Mouse (Mus musculus) adipocyte (in vitro differentiated cells): Measurements from ENCODE around the gene Clic5.
A peak's percentile ranks its signal among the peaks of the same experiment; 100 is the strongest.

Experiments
- DNase-seq: peaks from one replicate; pipeline ENCODE4 v3.0.0-alpha.2; 2016; ENCODE audit warnings: low spot score

The Clic5 gene

DNA sequence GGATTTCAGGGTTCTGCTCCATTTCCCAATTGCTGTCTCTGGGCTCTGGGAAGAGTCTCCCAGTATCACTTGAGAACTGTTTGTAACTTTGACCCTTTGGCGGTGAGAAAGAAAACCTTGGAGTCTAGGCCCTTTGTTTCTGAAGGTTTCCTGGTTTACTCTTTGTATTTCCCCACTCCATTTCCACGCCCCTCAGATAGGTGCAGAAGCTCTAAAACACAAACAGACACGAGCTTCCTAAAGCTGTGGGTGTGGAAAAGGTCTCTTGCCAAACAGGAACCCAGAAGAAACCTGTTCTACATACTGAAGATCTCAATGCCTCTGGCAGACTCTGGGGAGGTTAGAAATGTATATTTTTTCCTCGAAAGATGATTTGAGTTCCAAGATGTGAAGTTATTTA lies 10.8 kb downstream of the Clic5 start:
- no peak for DNase-seq

DNA sequence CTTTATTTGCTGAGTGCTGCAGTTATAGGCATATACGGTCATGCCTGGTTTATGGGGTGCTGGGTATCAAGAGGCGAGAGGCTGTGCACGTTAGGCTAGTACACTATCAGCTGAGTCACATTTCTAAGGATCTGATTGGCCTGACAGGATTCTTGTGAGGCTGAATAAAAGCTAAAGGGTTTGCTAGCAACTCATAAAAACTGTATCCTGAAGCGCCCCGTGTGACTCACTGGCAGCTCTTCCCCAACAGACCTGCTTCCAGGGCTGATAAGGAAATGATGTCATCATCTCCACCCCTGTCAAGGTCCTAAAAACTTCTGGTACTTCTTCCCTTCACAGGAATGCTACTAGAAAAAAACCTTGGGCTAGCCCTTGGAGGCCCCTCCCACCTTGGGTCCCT lies 14.6 kb downstream of the Clic5 start:
- DNase-seq = no peak

DNA sequence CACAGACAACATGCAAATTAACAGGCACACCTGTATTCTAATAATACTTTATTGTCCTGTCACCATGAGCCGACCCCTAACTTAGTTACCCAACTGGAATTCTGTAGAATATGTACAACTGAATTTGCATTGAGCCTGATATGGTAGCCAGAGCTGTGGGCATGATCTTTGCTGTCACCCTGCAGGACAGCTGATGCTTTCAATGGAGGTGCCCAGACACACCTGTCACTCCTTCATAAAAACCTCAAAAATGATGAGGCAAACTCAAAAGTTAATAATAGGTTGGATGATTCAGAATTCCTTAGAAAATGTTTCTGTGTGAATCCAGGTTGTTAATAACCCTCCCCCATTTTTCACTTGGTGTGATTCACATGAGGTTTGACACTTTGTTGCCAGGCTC lies 16.4 kb downstream of the Clic5 start:
- no peak for DNase-seq

DNA sequence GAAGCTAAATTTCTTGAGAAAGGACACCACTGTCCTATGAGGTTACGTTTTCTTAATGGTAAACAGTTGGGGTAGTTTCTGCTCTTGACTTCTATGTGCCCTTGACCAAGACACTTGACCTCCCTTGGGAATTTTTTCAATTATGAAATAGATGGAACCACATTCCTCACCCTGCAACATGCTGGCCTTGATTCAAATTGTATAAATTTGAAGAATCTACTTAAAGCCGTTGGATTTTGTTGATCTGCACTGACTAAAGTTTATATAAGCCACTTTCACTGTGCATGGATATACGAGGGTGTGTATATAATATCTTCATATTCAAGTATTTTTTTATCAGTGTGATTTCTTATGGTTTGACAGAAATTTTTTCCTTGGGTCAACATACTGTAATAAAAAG lies 17.2 kb downstream of the Clic5 start:
- no peak for DNase-seq

DNA sequence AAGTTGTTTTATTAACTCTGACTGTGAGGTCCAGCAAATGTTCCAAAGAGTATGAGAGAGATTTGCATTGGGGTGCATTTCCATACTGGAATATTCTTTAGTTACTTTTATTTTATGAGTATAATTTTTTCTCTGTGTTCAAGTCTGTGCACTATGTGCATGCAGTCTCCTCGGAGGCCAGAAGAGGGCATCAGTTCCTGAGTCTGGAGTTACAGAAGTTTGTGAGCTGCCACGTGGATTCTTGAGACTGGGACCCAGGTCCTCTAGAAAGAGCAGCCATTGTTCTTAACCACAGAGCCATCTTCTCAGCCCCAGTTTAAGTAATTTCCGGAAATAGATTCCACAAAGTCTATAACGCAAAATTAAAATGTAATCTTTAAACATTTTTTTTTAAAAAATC lies 20.5 kb downstream of the Clic5 start:
- no peak for DNase-seq

DNA sequence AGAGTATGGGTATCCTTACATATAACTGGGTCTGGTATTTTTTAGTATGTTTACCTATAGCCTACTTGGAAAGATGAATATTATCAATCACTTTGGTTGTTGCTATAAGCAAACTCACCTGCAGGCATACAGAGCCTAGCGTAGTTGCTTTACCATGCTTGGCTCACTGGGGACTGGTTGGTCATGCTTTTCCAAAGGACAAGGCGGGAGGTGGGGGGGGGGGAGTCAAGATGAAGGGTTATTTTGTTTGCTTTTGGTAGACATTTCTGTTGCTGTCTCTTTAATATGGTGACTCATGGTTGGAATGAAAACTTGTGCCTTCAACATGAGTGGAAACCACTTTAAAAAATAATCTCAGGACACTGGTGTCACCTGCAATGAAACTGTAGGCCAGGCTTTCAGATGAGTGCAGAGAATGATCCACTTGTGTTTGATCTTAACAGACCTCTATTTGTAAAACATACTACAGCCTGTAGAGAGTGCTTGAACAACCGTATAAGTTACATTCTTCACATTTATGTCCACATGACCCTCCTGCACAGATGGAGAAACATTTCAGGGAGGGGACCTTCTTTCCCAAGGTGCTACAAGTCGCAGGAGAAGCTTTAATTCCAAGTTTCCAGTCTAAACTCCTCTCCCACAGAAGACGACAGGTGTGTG lies 24.7 kb downstream of the Clic5 start:
- DNase-seq = no peak

DNA sequence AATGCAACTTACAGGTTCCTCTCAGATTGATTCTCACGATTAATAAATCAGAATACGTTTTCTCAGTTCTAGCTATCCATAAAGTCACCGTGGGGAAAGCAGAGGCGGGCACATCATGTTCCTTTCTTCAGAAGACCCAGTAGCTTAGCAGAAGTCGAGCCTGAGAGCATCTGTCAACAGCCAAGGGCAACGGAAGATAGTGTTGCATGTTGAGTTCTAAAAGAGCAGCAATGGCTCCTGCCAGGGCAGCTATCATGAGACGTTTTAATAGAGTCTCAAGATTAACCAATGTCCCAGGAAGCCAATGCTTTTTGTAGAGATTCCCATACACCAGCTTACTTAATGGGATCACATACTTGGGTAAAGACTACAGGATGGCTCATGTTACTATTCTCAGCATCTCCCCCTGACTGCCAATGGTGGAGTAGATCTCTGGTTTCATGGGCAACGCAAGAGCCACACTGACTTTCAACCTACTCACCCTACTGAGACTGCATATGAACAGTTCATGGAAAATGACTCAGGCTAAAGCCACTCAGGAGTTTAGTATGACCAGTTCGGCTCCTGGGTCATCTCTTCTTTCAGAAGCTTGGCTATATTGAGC lies 26.9 kb downstream of the Clic5 start:
- no peak for DNase-seq

DNA sequence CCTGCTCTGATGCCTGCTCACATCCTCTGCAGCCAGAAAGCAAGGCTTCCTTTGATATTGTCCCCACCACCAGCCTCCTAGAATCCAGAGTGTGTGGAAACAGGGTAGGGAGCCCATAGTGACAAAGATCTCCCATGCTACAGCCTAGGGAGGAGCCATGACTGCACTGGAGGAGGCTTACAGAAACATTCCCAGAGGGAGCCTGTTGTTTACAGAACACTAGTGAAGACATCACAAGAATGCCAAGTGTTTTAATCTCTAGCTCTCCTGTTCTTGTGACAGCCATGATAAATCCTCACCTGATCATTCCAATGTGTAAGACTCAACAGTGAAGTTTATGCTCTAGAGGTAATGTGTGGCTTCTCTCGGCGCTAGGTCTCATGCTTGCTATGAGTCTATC lies 28.8 kb downstream of the Clic5 start:
- no peak for DNase-seq

DNA sequence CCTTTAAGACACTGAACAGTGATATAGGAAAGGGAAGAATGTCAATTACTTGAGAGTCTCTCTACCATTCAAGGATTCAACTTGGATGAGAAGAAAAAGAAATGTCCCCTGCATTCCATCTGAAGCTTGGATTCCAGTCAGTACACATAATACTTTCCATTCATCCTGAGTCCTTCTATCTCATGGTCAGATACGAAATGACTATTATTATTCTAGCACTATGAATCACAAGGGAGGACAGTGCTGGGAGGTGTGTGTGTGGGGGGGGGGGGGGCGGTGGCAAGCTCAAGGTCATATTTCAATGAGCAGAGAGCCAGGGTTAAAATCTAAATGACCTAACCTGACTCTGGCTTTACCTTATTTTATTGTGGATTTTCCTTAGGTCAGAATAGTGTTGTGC lies 31.6 kb downstream of the Clic5 start:
- no peak for DNase-seq

DNA sequence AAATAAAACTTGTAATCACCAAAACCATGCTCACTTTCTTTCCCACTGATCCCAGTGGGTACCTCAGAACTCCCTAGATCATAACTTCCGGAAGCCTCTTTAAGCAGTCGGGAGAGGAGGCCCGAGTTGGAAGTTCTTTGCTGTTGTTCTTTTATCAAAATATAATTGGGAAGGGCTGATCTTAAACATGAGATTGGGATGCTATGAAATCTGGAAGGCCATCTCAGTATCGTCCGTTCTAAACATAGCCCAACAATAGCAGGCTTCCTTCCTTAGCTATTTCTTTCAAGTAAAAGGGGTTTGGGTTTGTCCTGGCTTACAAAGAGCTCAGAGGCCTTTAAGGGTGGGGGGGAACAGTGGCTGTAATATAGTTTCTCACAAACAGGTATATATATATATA lies 40.0 kb downstream of the Clic5 start:
- DNase-seq = no peak

DNA sequence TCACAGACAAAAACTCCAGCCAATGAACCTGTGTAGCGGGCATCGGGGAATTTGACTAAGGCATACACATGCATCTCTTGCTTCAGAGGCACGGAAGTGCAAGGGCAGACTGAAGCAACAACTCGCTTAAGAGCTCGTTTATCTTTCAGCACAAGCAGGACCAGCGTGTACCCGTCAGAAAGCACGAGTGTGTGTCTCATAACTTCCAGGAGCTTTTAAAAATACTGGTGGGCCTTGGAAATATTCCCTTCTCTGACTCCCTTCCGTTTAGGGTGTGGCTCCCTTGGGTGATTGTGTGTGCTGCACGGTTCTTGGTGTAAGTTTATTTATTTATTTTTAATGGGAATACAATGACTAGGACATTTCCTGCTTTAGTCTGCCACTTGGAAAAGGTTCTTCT lies 41.7 kb downstream of the Clic5 start:
- no peak for DNase-seq

DNA sequence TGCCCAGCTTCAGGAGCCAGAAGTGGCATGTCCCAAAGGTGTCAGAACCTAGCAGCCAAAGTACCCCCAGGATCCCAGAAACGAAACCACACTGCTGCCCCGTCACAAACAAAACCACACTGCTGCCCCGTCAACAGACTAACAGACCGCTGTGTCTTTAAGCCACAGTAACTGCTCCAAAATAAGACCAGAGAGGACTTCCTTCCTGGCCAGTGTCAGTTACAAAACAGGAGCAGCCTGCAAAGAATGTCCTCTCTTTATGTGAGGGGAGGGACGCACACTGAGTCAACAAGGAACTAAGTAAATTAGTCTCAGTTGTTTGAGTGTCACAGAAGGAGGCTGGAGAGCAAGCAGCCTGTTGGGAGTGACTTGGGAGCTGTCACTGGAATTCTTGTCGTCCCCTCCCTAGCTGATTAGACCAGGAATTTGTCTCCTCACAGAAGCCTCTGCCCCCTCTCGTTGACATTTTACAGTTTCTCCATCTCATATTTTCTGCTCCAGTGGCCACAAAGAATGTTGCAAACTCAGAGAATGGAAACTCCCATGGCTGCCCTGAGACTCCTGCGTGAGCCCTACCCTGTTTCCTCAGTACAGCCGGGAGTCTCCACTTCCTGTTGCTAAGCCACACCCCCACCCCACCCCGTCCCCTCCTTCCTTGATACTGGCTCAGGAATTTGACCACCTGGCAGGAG lies 50.8 kb downstream of the Clic5 start:
- no peak for DNase-seq

DNA sequence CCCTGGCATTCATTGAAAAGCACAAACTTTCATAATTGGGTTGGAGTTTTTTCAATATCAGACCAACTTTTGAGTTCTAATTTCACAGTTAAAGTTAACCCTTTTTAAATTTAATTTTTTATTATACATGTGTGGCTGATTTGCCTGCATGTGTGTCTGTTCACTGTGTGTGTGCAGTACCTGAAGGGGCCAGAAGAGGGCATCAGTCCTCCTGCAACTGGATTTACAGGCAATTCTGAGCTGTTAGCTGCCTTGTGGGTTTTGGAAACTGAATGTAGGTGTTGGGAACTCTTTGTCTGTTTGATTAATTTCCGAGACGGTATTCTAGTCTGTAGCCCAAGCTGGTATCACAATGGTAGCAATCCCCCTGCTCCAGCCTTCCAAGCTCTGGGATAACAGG lies 52.4 kb downstream of the Clic5 start:
- no peak for DNase-seq

DNA sequence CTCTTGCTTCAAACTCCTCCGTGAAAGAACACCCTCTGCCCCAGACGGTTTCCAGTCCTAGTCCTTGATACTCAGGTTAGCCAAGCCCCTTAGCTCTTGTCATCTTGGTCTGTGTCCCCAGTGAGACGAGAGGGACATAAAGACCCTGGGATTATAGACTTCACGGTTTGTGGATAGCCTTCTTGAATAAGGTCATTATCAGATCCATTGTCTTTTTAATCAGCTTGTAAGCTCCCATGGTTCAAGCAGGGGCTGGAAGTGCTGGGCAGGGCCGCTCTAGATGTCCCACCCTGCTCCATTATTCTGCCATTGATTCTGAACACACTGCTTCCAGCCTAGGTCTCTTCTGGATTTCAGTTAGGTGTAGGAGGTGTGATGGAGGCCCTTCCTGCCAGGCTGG lies 55.7 kb downstream of the Clic5 start:
- DNase-seq = no peak

DNA sequence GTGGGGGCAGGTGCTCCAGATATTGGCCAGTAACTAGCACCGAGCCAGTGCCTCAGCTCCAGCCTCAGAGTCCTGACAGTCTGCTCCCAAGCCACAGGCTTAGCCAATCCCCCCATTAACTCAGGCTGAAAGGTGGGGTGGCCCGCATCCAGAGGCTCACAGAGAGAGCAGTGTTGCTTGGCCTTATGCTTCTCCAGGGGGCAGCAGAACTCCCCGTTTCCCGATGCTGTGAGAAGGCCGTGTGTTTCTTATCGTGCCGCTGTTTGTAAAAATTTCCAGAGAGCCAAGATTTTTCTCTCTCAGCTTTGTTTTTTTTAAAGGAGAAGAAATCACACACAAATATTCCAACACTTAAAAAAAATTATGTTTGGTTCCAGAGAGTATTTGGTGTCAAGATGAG lies 56.2 kb downstream of the Clic5 start:
- no peak for DNase-seq

DNA sequence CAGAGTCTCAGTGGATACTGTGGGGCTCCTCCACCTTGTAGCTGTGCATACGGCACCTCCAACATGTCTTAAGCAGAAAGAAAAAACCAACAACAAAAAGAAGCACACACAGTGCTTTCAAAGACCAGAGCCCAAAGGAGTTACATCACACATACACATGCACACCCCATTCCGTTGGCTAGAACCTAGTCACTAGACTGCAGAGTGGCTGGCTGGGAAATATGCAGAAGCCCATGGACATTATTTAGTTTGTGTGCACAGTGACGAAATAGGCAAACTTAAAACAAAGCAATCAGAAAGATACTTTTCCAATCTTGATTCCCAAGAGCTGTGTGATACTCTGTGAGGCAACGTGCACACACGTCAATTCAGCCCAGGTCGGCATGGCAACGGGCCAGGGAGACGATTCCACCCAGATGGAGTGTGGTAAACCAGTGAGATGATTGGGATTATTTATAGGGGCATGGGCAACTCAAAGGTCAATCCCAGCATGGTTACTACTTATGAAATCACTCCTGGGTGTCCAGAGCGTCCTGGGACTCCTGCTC lies 57.8 kb downstream of the Clic5 start:
- no peak for DNase-seq

DNA sequence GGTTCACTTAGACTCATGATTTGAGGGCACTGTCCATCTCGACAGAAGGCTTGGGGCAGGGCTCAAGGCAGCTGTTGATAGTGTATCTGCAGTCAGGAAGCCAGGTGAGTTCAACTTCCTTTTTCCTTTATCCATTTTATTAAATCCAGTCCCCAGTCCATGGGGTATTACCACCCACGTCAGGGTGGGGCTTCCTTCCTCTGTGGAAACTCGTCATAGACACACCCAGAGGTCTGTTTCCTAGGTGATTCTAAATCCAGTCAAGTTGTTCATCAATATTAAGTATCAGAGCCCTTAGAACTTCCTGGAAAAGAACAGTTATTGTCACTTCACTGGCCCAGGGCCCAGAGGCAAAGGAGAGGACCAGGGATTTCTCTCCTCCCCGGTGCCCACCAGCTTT lies 61.2 kb downstream of the Clic5 start:
- no peak for DNase-seq

DNA sequence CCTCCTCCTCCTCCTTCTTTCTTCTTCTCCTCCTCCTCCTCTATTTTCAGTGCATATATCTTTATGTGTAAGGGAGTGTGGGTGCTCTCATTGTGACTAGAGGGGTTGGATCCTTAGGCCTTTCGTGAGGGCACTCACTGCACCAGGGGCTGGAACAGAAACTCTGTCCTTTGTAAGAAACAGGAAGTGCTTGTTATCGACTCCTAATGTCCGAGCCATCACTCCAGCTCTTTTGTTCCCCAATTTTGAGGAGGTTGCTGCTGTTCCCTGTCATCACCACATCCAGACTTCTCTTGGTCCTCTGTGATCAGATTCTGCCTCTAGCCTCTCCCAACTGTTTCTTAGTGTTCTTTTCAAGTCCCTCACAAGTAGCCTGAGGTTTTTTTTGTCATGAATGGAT lies 64.3 kb downstream of the Clic5 start:
- DNase-seq = no peak

DNA sequence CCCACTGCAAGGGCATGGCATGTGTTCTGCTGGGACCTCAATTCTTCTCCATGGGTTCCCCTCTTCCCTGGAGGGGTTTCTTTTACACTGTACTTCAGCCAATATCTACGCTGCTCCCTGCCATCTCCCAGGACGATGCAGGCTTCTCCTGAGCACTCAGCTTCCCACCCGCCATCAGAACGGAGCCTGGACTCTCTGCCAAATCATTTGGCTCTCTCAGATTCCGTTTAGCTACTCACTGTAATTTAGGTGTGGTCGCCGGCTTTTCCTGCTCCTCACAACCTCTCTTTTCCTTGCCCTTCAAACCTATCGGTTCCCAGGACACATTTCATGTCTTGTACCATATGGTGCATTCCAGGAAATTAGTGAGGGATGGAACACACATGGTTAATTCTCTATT lies 66.3 kb downstream of the Clic5 start:
- DNase-seq = no peak

DNA sequence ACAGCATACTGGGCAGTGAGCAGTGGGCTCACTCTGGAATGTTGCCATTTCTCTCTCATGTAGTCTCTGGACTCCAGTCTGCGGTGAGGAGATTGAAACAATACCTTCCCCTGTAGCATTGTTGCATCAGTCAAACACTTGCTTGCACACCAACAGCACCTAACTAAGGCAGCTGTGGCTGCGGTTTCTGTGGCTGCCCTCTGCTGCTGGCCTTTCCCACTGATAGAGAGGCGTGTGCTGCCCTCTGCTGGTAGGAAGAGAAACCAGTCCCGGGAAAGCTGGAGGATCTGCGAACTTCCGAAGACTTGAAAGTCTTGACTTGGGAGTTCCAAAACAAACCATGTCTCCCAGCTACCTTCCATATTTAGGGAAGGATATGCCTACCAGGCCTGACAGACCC lies 68.2 kb downstream of the Clic5 start:
- DNase-seq = peak; percentile 86

DNA sequence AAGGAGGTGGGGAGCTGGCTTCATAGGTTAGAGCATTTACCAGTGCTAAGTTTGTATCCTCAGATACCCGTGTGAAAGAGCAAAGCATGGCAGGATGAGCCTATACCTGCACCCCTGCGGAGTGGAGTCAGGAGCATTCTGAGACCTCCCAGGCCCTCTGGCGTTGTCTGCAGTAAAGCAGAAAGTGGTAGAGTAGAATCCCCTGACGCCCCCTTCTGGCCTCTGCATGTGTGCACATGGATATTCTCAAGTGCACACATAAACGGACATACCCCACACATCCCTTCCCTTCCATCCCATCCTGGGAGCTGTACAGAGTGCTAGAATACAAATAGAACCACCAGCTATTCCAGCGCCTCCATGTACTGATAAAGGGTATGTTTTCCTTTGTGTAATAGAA lies 70.9 kb downstream of the Clic5 start:
- no peak for DNase-seq

DNA sequence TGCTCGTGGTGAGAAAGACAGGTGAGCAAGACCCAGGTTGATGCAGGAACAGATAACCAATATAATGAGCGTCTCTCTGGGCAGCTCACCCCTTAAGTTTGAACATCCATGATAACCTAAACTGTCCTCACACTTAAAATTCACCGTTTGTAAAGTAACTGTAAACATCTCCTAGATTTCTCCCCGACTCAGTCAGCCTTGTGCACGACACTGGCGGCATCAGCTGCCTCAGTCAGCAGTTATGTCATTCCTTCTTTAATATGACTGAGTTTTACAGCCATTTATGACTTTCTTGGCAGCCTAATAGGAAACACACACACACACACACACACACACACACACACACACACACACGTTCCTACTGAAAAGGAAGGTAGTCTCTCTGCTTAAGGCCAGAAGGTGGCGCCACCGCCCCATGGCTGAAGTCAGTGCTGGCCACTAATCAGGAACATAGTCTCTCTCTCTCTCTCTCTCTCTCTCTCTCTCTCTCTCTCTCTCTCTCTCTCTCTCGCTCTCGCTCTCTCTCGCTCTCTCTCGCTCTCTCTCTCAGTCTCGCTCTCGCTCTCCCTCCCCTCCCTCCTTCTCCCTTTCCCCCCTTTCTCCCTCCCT lies 73.3 kb downstream of the Clic5 start:
- DNase-seq = peak; percentile 86

DNA sequence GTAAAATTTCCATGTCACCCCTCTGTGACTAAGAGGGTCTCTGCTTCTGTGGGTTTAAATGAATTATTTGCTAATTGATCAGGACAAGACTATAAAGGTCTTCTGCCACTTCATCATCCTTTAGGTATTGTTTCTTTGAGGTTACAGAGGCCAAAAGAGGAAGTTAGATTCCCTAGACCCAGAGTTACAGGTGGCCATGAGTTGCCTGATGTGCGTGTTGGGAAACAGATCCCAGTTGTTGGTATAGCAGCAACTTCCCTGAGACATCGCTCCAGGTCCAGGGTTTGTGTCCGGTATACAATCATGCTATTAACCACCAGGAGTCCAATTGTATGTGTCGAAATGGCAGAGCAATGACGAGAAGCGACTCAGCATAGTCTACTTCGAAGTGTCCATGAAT lies 81.7 kb downstream of the Clic5 start:
- no peak for DNase-seq
